Mouse (Mus musculus) heart, postnatal 0 days (tissue): ENCODE results near the gene Osbpl6.

Experiments used
- CTCF ChIP-seq: IDR thresholded peaks from 2 replicates; pipeline ENCODE4 v1.5.1; 2016; ENCODE audit warnings: antibody characterized with exemption, control low read depth, low read depth
- EP300 ChIP-seq: IDR thresholded peaks from 2 replicates; pipeline ENCODE4 v1.6.1; 2016; ENCODE audit warnings: antibody characterized with exemption, low read depth

- no peak for TF ChIP-seq CTCF
- TF ChIP-seq EP300: no peak
These were observed 136.6 kb downstream of the Osbpl6 start for GRCm38 (mm10) chr2:76542921-76543320.
